Mouse (Mus musculus) hematopoietic stem cell, adult 5-6 weeks (primary cell): Measurements from ENCODE around the gene Ubqln5. TPM values are rescaled to one million over a fixed set of nuclear protein-coding genes. Genes with fewer than 3 reads are reported as not detected.

Source experiments
- ATAC-seq, 2 experiments: fragments of 125-278 bp in 1 of 2; replicated peaks in 1 of 2; 2 replicates each; pipeline ENCODE4 v1.8.0; 2016 to 2017; ENCODE audit warnings: inconsistent platforms in 2 of 2, mild to moderate bottlenecking in 2 of 2, moderate number of reproducible peaks in 2 of 2, low read depth in 1 of 2, moderate TSS enrichment in 1 of 2; ENCODE audit not compliant: low FRiP score in 2 of 2, poor library complexity in 2 of 2, severe bottlenecking in 2 of 2, insufficient read depth in 1 of 2, low TSS enrichment in 1 of 2
- total RNA-seq: library from RNA; stranded (forward); fragments of 172-1452, 232-1000 nt; gene quantifications from 2 replicates; pipeline ENCODE4 v1.2.3, GENCODE M21; 2017

Gene Ubqln5
- 0.25 TPM in 1 of 2 replicates, not detected in the other for total RNA-seq

GRCm38 (mm10) chr7:104129726-104130125 is at the start of gene Ubqln5:
Ubqln5 (minus strand) TSS chr7:104129826.
- no peak for ATAC-seq

DNA sequence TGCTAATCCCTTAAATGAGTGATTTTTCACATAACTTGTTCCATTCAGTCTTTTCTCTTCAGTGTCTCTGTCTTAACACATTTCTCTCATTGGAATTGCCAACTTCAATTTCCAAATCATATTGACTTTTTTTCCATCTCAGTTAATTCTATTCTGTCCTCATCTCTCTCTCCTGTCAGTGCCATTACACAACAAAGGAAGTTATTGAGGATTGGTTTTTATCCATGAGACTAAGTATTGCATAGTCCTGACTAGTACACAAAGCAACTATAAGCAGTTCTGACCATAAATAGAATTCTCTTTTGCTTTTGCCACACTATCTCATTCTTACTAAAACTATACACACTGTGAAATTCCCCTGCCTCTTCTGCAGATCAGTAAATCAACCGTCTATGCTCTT is 49.4 kb upstream of the Ubqln5 start:
- no peak for ATAC-seq

DNA sequence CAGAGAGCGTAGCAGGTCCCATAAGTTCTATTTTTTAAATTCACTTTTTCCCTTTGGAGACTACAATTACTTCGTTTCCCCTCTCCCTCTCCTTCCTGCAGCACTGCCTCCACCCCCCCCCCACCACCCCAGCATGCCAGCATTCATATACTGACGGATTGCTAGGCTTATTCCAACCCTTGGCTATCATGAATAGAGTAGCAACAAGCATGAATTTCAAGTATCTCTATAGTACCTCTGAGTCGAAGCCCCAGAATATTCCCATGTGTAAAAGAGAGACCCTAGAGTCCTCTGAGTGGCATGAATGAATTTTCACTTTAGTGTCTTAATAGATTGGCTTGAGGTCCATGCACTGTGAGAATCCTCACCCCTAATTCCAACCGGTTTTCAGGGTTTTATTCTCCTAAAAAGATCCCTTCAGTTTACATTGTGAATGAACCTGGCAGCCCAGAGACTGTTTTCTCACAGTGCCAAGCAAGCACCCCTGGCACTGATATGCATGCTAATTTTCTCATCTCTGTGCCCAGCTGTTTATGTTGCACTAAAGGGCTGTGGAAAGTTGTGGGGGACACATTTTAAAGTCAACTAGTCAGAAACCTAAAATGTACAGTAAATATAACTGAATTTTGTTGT is 48.9 kb upstream of the Ubqln5 start:
- ATAC-seq = no peak

DNA sequence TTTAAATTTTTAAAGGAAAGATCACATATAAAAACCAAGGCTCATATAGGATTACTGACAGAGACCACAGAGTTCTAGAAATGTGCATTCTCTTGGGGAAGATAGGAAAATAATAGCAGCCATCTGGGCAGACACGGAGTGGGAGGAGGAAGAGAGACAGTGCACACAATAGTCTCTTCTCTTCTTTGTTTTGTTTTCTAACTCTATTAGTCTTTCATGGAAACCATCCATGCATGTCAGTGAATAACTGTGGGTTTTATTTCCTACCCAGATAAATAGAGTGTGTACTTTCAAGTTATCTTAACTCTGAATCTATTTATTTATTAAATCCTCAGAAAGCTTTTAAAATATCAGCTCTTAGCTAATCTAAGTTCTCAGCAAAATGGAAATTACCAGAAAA is 45.5 kb upstream of the Ubqln5 start:
- no peak for ATAC-seq

DNA sequence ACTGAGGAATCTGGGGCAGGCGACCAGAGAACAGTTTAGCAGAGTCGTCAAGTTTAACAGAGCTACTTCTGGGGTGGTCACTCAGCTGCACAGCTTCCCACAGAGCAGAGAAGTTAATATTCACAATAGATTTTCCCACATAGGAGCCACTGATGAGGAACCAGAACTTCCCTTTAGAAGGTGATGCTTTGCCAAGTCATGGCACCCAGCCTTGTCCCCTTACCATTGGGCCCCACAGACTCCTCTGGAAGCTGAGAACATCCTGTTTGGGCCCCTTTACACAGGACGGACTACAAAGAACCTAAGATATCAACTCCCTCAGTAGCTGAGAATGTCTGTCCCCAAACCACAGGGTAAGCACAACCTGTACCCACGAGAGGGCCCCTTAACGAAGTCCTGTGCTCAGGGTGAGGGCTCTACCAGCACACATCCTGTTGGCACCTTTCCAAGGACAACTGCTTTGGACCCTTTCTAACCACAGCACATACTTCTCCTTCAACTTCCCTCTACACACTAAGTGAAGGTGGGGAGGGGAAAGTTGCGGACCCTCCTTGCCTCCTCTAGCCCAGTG is 40.1 kb upstream of the Ubqln5 start:
- peak; percentile 91 to 93 for ATAC-seq

GRCm38 (mm10) chr7:104167105-104167504 is 37.5 kb upstream of the Ubqln5 start:
- peak; percentile 12 to 23 for ATAC-seq

DNA sequence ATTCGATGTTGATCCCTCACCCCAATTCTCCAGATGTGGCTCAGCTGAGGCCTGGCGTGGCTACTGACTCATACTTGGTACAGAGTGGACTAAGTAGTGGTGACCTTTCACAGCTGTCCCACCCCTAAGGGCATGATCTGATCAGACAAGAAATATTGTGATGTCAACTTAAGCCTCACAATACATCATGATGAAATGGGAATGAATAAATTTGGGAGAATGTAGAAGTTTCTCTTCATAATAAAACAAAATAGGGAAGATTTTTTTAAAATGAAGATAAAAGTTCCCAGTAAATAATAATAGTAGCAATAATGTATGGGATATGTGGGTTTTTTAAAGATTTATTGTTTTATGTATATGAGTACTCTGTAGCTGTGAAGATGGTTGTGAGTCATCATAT is 20.8 kb upstream of the Ubqln5 start, which contains the start of gene Ubqlnl:
Gene Ubqlnl (minus strand): TSS at position 101 of the 400 bp plus-strand sequence.
- no peak for ATAC-seq

DNA sequence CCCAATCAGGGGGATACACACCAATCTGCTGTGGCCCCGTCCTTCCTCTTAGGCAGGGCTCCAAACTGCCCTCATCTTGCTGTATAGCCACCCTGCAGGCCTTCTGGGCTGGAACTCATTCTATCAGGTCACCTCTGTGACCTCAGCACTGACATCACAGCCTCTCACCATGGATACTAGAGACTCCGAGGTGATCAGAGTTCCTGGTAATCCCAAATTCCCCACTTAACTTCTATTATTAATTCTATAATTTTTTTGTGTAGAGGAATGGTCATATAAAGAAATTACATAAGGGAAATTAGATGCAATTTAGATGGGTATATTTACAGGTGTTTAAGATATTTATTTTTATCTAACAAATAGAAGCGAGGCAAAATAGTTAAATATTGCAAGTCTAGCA is 13.6 kb upstream of the Ubqln5 start, which contains the start of gene Ubqln3:
Gene Ubqln3 (minus strand): TSS at position 101 of the 400 bp plus-strand sequence.
- ATAC-seq = no peak

- ATAC-seq = no peak
Measured at GRCm38 (mm10) chr7:104137305-104137704, 7.7 kb upstream of the Ubqln5 start, which contains the start of gene Olfr643. Olfr643 (minus strand) TSS chr7:104137405.

GRCm38 (mm10) chr7:104104757-104104972 is 25.0 kb downstream of the Ubqln5 start, which contains the start of gene Olfr646:
Olfr646 (plus strand) TSS chr7:104104873.
- no peak for ATAC-seq

DNA sequence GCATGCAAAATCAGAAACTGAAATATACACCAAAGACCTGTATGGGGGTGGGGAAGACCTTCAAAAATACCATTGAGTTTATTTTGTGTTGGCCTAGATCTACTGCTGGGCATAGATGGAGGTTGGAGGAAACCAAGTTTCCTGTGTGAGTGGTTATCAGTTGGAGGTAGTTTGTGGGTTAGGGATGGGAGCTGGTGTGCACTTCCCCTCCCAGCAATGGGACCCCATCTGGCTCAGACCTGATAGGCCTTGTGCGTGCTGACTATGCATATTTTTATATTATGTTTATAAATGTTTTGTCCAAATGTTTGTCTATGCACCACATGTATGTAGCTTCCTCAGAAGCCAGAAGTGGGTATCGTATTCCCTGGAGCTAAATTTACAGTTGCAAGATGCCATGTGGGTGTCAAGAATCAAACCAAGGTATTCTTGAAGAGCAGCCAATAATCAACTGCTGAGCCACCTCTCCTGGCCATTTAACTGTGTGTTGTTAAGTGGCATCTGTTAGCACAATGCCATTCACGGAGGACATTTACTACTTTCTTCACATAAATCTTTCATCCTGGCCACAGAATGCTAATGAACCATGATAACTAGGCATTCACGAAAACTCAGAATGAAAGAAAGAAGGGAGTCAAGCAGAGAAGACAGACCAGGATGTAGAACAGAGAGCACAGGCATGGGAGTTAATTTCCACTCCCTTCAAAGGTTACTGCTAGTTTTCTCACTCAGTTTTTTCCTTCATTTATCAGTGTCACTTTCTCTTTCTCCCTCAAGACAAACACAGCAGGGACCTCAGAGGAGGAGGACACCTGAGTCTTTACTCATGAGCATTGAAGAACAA is 25.5 kb downstream of the Ubqln5 start:
- peak; percentile 100 for ATAC-seq

DNA sequence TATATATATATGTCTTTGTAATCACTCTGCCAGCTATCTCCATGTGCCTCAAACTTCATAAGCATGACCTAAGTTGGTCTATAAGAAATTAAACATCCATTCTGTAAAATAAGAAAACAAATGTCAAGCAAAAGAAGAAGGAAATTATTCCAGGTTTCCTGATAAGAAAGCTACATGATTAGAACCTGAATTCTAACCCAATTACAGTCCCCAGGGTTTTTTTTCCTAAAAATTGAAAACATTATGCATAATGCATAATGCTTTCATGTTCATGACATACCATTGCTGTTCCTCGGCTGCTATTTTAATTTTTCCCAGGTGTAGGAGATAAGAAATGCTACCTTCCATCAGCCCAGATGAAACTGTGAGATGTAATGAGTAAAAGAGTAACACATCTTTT is 44.3 kb downstream of the Ubqln5 start, which contains the start of gene Olfr645:
Gene Olfr645 (minus strand): TSS at position 101 of the 400 bp plus-strand sequence.
- no peak for ATAC-seq

Other genes with a start within 250 kb of the Ubqln5 start
- not detected in 2 replicates for gene Olfr66, start 243.6 kb downstream of the Ubqln5 start, total RNA-seq
- gene Olfr64, start 235.3 kb downstream of the Ubqln5 start, total RNA-seq = not detected in 2 replicates
- gene Olfr65, start 226.3 kb downstream of the Ubqln5 start, total RNA-seq = not detected in 2 replicates
- gene Olfr631, start 201.0 kb downstream of the Ubqln5 start, total RNA-seq = not detected in 2 replicates
- gene Olfr632, start 195.5 kb downstream of the Ubqln5 start, total RNA-seq = 1.6 TPM in 1 of 2 replicates, not detected in the other
- gene Olfr633, start 185.4 kb downstream of the Ubqln5 start, total RNA-seq = not detected in 2 replicates
- not detected in 2 replicates for gene Olfr635, start 158.7 kb downstream of the Ubqln5 start, total RNA-seq
- gene Olfr638, start 131.1 kb downstream of the Ubqln5 start, total RNA-seq = not detected in 2 replicates
- 0.13 TPM in 1 of 2 replicates, not detected in the other for gene Olfr639, start 112.5 kb downstream of the Ubqln5 start, total RNA-seq
- gene Olfr640, start 104.3 kb downstream of the Ubqln5 start, total RNA-seq = not detected in 2 replicates
- gene Olfr641, start 94.4 kb downstream of the Ubqln5 start, total RNA-seq = not detected in 2 replicates
- 0.56 TPM in 1 of 2 replicates, not detected in the other for gene Olfr642, start 77.2 kb downstream of the Ubqln5 start, total RNA-seq
- not detected in 2 replicates for gene 4930516K23Rik, start 68.4 kb downstream of the Ubqln5 start, total RNA-seq
- gene Olfr644, start 58.0 kb downstream of the Ubqln5 start, total RNA-seq = 0.10 and 0.38 TPM in 2 replicates
- not detected in 2 replicates for gene Olfr645, start 44.4 kb downstream of the Ubqln5 start, total RNA-seq
- 0.38 TPM in 1 of 2 replicates, not detected in the other for gene Olfr646, start 25.0 kb downstream of the Ubqln5 start, total RNA-seq
- gene Olfr643, start 7.6 kb upstream of the Ubqln5 start, total RNA-seq = not detected in 2 replicates
- gene Ubqln3, start 13.5 kb upstream of the Ubqln5 start, total RNA-seq = 0.13 and 0.30 TPM in 2 replicates
- gene Ubqlnl, start 20.7 kb upstream of the Ubqln5 start, total RNA-seq = 0.05 TPM in 1 of 2 replicates, not detected in the other
- gene Olfm5, start 35.0 kb upstream of the Ubqln5 start, total RNA-seq = 2.5 TPM in 1 of 2 replicates, not detected in the other
- gene Olfr648, start 53.6 kb upstream of the Ubqln5 start, total RNA-seq = not detected in 2 replicates
- not detected in 2 replicates for gene Olfr649, start 66.2 kb upstream of the Ubqln5 start, total RNA-seq
- 9.3 and 16.7 TPM in 2 replicates for gene Trim6, start 89.0 kb upstream of the Ubqln5 start, total RNA-seq
- 49.1 and 62.5 TPM in 2 replicates for gene Trim34a, start 114.6 kb upstream of the Ubqln5 start, total RNA-seq
- gene Trim5, start 158.3 kb upstream of the Ubqln5 start, total RNA-seq = 13.5 and 21.6 TPM in 2 replicates
- gene Trim12a, start 185.6 kb upstream of the Ubqln5 start, total RNA-seq = 124 and 139 TPM in 2 replicates
- 0.63 and 1.0 TPM in 2 replicates for gene Trim34b, start 199.6 kb upstream of the Ubqln5 start, total RNA-seq
- gene Trim12c, start 223.5 kb upstream of the Ubqln5 start, total RNA-seq = 48.6 and 57.0 TPM in 2 replicates
- gene Trim30b, start 240.1 kb upstream of the Ubqln5 start, total RNA-seq = 9.2 and 19.9 TPM in 2 replicates